Mouse (Mus musculus): ENCODE measurements around the gene Gm11985. TPM values are rescaled to one million over a fixed set of nuclear protein-coding genes. Genes with fewer than 3 reads are reported as not detected.

The Gm11985 gene
- total RNA-seq, 1 experiment from 2014 or later: not detected

DNA sequence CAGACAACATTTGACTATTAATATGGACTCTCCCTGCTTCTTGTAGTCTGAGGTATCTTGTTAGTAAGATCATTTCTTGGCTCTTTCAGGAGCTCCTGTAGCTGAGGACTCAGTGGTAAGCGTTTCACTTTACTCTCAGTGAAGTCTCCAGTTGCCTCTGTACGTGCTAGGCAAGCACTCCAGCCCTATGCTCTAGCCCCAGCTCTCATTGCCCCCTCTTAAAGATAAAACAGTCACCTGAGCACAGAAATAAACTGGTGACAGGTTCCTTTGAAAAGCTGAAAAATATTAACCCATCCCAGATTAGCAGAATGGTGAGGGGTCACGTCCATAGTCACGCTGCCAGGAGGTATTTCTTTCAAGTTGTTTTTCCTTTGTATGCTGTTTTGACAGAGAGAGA is 9.6 kb downstream of the Gm11985 start:
- no peak for ATAC-seq (replicated peaks in 1 of 2; ENCODE audit: insufficient read depth in 1 of 2, low FRiP score in 2 of 2, low TSS enrichment in 1 of 2, low read depth in 1 of 2, poor library complexity in 2 of 2, severe bottlenecking in 2 of 2)

DNA sequence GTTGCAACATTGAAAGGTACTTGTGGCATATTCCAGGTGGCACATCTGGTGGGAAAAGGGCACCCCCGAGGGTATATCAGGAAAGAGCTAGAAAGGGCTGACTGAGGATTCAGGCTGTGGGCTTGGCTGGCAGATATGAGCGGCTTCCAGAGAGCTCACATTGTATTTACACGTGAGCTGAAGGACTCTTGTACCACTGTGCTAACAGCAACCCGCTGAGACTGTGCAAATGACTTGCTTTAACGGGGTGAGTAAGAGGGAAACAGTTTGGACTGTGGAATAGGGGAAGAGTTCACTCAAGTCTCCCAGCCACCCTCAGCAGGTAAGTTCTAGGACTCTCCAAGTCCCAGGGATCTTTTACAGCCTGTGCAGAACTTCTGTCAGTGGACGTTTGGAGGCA is 14.7 kb downstream of the Gm11985 start:
- ATAC-seq (replicated peaks in 1 of 2; ENCODE audit: insufficient read depth in 1 of 2, low FRiP score in 2 of 2, low TSS enrichment in 1 of 2, low read depth in 1 of 2, poor library complexity in 2 of 2, severe bottlenecking in 2 of 2): no peak

DNA sequence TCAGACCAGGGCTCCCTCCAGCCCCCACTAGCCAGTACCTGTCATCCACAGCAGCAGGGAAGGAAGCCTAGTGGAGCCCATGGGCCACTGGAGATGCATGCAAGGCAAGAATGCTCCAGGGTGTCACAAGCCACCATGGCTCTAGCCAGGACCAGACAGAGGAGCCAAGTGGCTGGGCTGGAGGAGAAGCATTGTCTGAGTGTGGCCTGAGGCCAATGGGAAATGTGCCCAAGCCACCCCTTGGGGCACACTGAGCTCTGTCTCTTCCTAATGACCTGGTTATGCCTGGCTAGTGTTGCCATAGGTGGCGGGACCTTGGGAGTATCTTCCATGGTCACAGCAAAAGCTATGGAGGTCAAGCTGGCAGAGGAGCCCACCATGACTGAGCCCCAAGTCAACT is 18.7 kb downstream of the Gm11985 start:
- no peak for ATAC-seq (replicated peaks in 1 of 2; ENCODE audit: insufficient read depth in 1 of 2, low FRiP score in 2 of 2, low TSS enrichment in 1 of 2, low read depth in 1 of 2, poor library complexity in 2 of 2, severe bottlenecking in 2 of 2)

DNA sequence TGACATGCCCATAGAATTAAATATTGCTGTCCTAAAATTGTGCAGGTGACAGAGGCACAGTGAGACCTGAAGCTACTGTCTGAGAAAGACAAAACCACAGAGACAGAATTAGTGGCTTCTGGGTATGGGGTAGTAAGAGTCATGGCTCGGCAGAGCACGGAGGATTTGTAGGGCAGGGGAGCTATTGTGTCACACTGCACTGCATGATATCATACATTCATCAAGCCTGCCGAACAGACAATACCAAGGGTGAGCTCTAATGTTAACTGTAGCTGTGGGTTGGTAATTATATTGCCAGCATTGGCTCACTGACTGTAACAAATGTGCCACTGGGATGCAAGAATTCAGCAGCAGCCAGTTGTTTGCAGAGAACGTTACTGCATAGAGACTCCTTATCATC is 24.0 kb downstream of the Gm11985 start:
- no peak for ATAC-seq (replicated peaks in 1 of 2; ENCODE audit: insufficient read depth in 1 of 2, low FRiP score in 2 of 2, low TSS enrichment in 1 of 2, low read depth in 1 of 2, poor library complexity in 2 of 2, severe bottlenecking in 2 of 2)

DNA sequence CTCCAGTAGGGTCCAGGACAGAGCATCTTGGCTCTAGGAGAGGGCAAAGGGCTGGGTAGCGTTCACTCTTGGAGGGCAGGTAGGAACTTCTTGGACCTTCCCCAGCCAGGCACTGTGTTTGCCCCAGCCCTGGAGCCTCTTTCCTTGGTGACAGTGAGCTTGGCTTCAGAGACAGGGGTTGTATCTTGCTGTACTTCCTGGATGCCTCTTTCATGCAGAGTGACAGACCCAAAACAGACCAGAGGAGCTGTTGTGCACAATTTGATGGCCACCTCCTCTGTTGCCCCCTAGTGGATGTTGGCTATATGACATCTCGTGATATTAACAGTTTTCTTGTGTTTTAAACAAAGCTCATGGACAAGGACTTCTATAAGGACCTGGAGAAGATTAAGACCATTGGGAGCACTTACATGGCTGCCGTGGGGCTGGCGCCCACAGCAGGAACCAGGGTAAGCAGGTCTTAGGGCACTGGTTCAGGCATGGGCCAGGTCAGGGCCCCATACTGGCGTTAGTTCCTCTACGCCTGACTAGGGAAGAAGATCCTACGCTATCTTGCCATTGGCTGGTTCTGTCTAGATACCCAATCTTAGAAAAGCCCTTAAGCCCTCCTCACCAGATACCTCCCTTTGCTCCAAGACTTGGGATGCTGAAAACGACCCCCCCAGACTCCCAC is 26.7 kb downstream of the Gm11985 start:
- no peak for ATAC-seq (replicated peaks in 1 of 2; ENCODE audit: insufficient read depth in 1 of 2, low FRiP score in 2 of 2, low TSS enrichment in 1 of 2, low read depth in 1 of 2, poor library complexity in 2 of 2, severe bottlenecking in 2 of 2)

DNA sequence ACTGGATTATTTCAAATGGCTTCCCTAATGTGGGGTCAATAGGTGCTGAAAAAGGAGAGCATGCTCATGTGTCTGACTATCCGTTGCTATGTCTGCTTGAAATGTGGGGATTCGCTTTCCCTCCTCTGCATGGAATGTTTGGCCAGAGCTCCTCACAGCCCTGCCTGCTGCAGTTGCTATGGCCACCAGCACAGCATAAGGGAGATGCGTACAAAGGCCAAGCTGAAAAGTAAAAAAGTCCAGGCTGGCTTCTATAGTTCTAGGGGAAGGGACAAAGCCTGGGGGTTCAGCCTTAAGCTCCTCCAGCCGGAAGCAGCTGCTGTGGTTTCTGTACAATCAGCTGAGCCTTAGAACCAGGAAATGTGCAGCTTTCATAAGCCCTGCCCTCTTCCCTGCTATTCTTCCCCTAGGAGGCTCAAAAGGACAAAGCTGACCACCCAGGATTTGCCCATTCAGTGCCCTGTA is 27.7 kb downstream of the Gm11985 start:
- peak in 1 of 2 experiments; percentile 42; a peak in 1 of 4 replicates for ATAC-seq (replicated peaks in 1 of 2; ENCODE audit: insufficient read depth in 1 of 2, low FRiP score in 2 of 2, low TSS enrichment in 1 of 2, low read depth in 1 of 2, poor library complexity in 2 of 2, severe bottlenecking in 2 of 2)

DNA sequence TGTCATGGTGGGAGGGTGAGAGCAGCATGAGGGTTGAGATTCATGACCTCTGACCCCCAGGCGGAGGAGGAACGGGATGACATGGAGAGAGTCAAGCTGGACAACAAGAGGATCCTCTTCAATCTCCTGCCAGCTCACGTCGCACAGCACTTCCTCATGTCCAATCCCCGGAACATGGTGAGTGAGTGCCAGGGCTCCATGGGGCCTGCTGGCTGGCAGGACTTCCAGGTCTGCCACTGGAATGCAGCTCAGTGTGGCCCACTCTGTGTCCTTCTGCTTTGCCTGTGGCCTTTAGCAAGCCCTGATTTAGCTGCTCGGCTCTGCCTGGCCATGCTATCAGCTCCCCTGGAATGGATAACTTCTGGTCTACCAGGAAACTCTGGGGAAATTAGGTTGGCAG is 28.2 kb downstream of the Gm11985 start:
- no peak for ATAC-seq (replicated peaks in 1 of 2; ENCODE audit: insufficient read depth in 1 of 2, low FRiP score in 2 of 2, low TSS enrichment in 1 of 2, low read depth in 1 of 2, poor library complexity in 2 of 2, severe bottlenecking in 2 of 2)

DNA sequence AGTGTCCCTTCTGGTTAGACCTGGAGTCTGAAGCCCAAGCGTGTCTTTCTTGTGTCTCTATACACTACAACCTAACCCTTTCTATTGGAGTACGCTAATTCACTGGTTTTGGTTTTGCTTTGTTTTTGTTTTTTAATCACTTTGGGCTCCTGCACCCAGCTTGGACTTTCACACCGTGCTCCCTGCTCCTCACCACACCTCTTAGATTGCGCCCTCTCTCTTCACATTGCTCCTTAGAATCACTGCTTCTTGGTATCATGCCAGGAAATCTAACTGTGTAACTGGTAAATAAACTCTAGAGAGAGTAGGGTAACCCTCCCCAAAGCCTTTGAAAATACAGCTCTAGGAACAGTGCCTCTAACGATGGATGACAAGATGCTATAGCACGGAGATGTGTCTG is 30.2 kb downstream of the Gm11985 start:
- no peak for ATAC-seq (replicated peaks in 1 of 2; ENCODE audit: insufficient read depth in 1 of 2, low FRiP score in 2 of 2, low TSS enrichment in 1 of 2, low read depth in 1 of 2, poor library complexity in 2 of 2, severe bottlenecking in 2 of 2)

DNA sequence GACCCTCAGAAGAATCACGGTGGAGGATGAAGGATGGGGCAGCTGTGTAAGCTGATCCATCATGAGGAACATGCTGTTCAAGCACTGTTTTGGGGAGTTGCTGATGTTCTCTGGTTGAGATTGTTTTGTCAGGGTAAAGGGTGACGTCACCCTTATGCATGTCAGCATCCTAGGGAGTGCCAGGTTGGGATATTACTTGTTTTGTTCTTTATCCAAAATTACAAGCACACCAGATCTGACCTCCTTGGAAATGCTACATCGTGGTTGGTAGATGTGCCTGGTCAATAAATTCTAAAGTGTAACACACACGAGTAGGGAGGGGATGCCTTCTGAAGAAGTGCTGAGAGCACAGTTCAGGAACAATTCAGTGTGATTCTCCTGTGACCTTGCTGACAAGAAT is 31.9 kb downstream of the Gm11985 start:
- no peak for ATAC-seq (replicated peaks in 1 of 2; ENCODE audit: insufficient read depth in 1 of 2, low FRiP score in 2 of 2, low TSS enrichment in 1 of 2, low read depth in 1 of 2, poor library complexity in 2 of 2, severe bottlenecking in 2 of 2)

DNA sequence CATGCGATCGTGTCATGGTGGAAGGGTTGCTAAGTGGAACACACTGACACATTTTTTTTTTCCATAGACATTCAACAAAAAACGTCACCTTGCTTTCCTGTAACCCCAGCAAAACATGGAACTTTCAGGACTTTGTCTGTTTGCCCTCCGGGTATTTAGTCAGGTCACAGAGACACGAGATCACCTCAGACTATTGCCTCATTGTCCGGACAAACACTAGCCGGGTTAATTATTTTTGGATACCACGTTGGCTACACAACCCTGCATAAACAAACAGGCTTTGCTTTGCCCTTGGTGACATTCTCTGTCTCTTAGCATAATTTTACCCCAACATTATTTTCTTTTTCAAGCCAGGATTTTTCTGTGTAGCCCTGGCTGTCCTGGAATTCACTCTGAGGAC is 35.3 kb downstream of the Gm11985 start:
- no peak for ATAC-seq (replicated peaks in 1 of 2; ENCODE audit: insufficient read depth in 1 of 2, low FRiP score in 2 of 2, low TSS enrichment in 1 of 2, low read depth in 1 of 2, poor library complexity in 2 of 2, severe bottlenecking in 2 of 2)

DNA sequence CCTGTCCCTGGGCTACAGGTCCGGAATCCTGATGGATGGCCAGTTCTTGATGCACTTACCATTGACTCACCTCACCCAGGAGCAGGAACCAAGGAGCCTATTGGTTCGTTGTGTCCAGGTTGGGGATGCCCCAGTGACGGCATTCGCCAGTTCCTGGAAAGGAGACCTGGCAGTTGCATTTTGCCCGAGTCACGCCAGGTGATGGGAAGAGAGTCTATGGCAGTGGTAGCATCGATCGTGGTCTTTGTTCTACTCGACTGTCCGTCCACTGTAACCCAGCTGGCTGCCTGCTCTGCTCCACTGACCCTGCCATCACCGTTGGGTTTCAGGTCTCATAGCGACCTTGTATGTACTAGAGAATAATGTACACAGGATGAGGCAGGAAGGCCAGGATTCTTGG is 36.0 kb downstream of the Gm11985 start:
- no peak for ATAC-seq (replicated peaks in 1 of 2; ENCODE audit: insufficient read depth in 1 of 2, low FRiP score in 2 of 2, low TSS enrichment in 1 of 2, low read depth in 1 of 2, poor library complexity in 2 of 2, severe bottlenecking in 2 of 2)

DNA sequence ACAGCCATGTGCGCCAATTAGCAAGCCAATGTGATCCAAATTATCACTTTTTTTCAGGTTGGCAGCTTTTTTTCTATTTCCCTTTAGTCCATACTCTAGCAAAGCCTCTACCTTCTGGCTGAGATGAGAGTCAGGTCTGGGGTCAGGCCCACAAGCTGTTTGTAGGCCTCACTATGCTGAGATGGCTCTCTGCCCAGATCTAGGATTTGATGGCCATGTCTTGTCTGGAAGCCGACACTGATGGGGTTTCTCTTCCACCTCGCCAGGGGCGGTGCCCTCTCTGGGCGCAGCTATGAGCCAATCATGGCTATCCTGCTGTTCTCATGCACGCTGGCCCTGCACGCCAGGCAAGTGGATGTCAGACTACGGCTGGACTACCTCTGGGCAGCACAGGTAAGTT is 37.9 kb downstream of the Gm11985 start:
- no peak for ATAC-seq (replicated peaks in 1 of 2; ENCODE audit: insufficient read depth in 1 of 2, low FRiP score in 2 of 2, low TSS enrichment in 1 of 2, low read depth in 1 of 2, poor library complexity in 2 of 2, severe bottlenecking in 2 of 2)

DNA sequence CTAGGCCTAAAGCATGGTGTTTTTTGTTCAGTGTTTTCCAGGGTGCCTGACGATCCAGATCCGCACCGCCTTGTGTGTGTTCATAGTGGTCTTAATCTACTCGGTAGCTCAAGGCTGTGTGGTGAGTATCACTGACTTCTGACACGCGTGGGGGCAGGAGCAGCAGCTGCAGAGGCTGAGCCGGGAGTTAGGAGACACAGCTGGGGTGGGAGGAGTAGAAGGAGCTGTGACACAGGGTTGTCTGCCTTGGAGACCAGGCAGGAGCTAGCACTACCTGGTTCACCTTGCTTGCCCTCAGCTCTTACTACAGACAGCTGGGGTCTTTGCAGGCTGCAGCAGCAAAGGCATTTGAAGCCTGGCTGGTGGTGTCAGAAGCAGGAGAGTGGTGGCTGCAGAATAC is 38.9 kb downstream of the Gm11985 start:
- ATAC-seq (replicated peaks in 1 of 2; ENCODE audit: insufficient read depth in 1 of 2, low FRiP score in 2 of 2, low TSS enrichment in 1 of 2, low read depth in 1 of 2, poor library complexity in 2 of 2, severe bottlenecking in 2 of 2): no peak

DNA sequence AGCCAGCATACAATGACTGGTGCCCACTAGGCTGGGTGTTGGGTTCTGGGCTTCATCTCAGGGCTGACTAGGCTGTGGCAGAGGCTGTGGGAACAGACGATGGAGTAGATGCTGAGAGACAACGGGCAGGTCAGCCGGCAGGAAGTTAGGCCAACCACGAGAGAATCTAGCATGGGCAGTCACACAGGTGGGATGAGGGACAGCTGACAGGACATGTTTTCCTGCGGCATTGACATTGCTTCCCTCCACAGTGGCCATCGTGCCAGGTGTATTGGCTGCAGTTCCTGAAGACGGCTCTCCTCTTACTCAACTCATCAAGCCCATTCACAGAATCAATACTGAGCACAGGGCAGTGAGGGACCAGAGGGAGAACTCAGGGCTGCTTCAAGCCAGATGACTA is 40.4 kb downstream of the Gm11985 start:
- ATAC-seq (replicated peaks in 1 of 2; ENCODE audit: insufficient read depth in 1 of 2, low FRiP score in 2 of 2, low TSS enrichment in 1 of 2, low read depth in 1 of 2, poor library complexity in 2 of 2, severe bottlenecking in 2 of 2): no peak

DNA sequence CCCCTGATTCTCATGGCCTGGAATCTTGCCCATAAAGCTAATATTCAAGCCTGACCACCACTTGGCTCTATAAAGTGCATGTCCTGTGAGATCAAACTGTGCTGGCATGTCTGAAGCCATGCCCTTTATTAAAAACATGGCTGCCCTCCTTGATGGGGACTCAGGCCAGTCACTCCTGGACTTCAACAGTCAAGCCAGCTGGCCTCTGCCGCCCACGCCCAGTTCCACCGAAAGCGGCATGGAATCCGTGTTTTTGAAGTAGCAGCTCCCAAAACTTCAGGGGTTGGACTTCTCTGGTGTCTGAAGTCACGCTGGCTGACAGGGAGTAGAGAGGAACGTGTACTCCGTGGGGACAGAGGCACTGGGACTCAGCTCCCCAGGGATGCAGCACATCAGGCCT is 40.8 kb downstream of the Gm11985 start:
- ATAC-seq (replicated peaks in 1 of 2; ENCODE audit: insufficient read depth in 1 of 2, low FRiP score in 2 of 2, low TSS enrichment in 1 of 2, low read depth in 1 of 2, poor library complexity in 2 of 2, severe bottlenecking in 2 of 2): no peak

DNA sequence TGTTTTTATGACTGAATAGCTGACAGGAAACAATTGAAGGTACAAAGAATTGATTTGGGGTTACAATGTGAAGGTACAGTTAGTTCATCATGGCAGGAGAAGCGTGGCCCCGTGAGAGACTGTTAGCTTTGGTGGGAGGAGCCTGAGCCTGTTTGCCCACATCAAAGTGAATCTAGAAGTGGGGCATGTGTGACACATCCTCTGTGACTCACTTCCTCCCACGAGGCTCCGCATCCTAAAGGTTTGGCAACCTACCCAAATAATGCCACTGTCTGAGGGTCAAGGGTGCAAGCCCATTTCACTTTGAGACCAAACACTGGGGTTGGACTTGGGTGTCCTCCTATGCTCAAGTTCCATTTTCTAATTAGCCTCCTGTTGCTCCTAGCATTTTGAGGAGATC is 43.1 kb downstream of the Gm11985 start:
- peak; percentile 37 to 60; a peak in 3 of 4 replicates for ATAC-seq (replicated peaks in 1 of 2; ENCODE audit: insufficient read depth in 1 of 2, low FRiP score in 2 of 2, low TSS enrichment in 1 of 2, low read depth in 1 of 2, poor library complexity in 2 of 2, severe bottlenecking in 2 of 2)

DNA sequence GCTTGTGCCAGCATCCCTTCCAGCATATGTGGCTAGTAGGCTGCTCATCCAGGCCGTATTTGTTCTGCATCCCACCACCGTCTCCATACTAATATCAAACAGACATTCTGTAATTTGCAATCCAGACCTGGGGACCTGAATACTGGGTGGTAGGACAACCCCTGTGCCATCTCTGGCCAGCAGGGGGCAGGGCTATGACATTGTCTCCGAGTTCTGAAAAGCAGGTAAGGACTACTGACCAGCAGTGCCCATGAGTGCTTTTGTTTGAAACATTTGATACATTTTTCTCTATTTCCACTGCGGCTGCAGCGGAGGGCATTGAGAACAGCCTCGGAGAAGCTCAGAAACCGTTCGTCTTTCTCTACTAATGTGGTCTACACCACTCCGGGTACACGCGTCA is 44.0 kb downstream of the Gm11985 start:
- no peak for ATAC-seq (replicated peaks in 1 of 2; ENCODE audit: insufficient read depth in 1 of 2, low FRiP score in 2 of 2, low TSS enrichment in 1 of 2, low read depth in 1 of 2, poor library complexity in 2 of 2, severe bottlenecking in 2 of 2)

DNA sequence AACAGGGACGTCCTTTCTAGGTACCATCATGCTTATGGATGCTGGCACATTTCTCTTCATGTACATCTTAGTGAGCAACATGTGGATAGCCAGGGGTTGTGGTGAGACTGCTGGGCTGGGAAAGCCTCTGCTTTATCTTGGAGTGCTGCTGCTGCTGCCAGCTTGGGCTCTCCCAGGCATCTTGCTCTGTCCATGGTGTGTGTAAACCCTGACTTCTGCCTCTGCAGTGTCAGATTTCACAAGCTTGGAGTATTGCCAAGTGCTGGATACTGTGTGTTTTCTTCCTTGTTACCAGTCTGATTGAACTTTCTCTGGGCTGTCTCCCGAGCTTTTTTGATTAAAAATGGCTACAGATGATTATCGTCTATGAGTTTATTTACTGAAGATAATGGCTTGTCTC is 45.6 kb downstream of the Gm11985 start:
- no peak for ATAC-seq (replicated peaks in 1 of 2; ENCODE audit: insufficient read depth in 1 of 2, low FRiP score in 2 of 2, low TSS enrichment in 1 of 2, low read depth in 1 of 2, poor library complexity in 2 of 2, severe bottlenecking in 2 of 2)

DNA sequence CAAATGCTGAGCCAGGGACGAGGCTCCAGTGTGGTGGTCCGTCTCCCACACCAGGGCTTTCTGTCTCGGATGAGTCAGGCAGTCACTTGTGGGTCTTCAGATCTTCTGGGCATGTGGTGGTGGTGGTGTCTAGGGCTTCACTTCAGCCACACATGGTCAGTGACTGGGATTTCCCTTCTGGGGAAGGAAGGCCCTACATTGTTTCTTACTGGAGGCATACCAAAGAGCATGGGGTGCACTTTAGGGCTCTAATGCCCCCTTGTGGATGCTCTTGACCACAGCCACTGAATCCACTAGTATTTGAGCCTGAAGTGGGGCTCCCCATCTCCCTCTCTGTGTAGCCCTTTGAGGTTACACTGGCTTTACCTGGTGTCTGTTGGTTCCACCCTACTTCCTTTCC is 47.9 kb downstream of the Gm11985 start:
- ATAC-seq (replicated peaks in 1 of 2; ENCODE audit: insufficient read depth in 1 of 2, low FRiP score in 2 of 2, low TSS enrichment in 1 of 2, low read depth in 1 of 2, poor library complexity in 2 of 2, severe bottlenecking in 2 of 2): peak in 1 of 2 experiments; percentile 58; a peak in 1 of 4 replicates
